Mouse (Mus musculus) retina, postnatal 7 days (tissue): ENCODE measurements at regions not wholly inside any gene's neighbourhood (a gene's known extent, or its start where the extent isn't known, plus 50 kb on each side); places are given as distances from the start of the nearest gene placed in this dataset.

Experiments
- DNase-seq: peaks from one replicate; pipeline ENCODE4 v3.0.0-alpha.2; 2012; ENCODE audit warnings: low read depth, low spot score

- DNase-seq = no peak
These were observed 563.1 kb downstream of the Etv1 start for GRCm38 (mm10) chr12:39342327-39342726.

- DNase-seq = no peak
These were observed 592.5 kb downstream of the Etv1 start for GRCm38 (mm10) chr12:39371480-39372245.

GRCm38 (mm10) chr12:39373721-39374120 is 594.5 kb downstream of the Etv1 start:
- DNase-seq = no peak
